Mouse (Mus musculus): ENCODE data around the gene Fgf22. TPM values are rescaled to one million over a fixed set of nuclear protein-coding genes. Genes with fewer than 3 reads are reported as not detected.

The Fgf22 gene
- polyA plus RNA-seq, 1 experiment, result not detected

- 72% methylated on average over 28 of the region's 28 CpGs for WGBS
- Histone ChIP-seq H3K27ac (ENCODE audit: control insufficient read depth, insufficient read depth, low read length) (no peak overlapping the region), H3K36me3 (ENCODE audit: control insufficient read depth, insufficient read depth, low read length) (no peaks in the 10 kb centered on the region), H3K4me3 (ENCODE audit: control insufficient read depth, insufficient read depth, low read length) (no peak overlapping the region), H3K27me3 (ENCODE audit: control insufficient read depth, insufficient read depth, low read length) (no peaks in the 10 kb centered on the region), H3K4me1 (replicated peaks; ENCODE audit: control insufficient read depth, insufficient read depth, low read length) (no peaks in the 10 kb centered on the region)
- no peak for DNase-seq
- TF ChIP-seq POLR2A (IDR thresholded peaks at IDR 0.05; ENCODE audit: control insufficient read depth, extremely low read depth, insufficient read depth, low read length, poor library complexity), result no peak
- no peak for TF ChIP-seq CTCF (IDR thresholded peaks at IDR 0.05; ENCODE audit: borderline replicate concordance, control insufficient read depth, extremely low read depth, insufficient read depth, low read length, poor library complexity)
Observed at GRCm38 (mm10) chr10:79728323-79729249, 26.3 kb upstream of the Fgf22 start.

GRCm38 (mm10) chr10:79729357-79729965, 25.4 kb upstream of the Fgf22 start:
- H3K4me1 ChIP-seq (replicated peaks; ENCODE audit: control insufficient read depth, insufficient read depth, low read length), result no peaks in the 10 kb centered on the region
- no peak overlapping the region for H3K4me3 ChIP-seq (ENCODE audit: control insufficient read depth, insufficient read depth, low read length)
- H3K36me3 ChIP-seq (ENCODE audit: control insufficient read depth, insufficient read depth, low read length), result no peaks in the 10 kb centered on the region
- 52% methylated on average over 13 of the region's 13 CpGs for WGBS
- no peak overlapping the region for H3K27ac ChIP-seq (ENCODE audit: control insufficient read depth, insufficient read depth, low read length)
- no peak for TF ChIP-seq CTCF (IDR thresholded peaks at IDR 0.05; ENCODE audit: borderline replicate concordance, control insufficient read depth, extremely low read depth, insufficient read depth, low read length, poor library complexity)
- TF ChIP-seq POLR2A (IDR thresholded peaks at IDR 0.05; ENCODE audit: control insufficient read depth, extremely low read depth, insufficient read depth, low read length, poor library complexity), result no peak
- no peaks in the 10 kb centered on the region for H3K27me3 ChIP-seq (ENCODE audit: control insufficient read depth, insufficient read depth, low read length)
- DNase-seq, result no peak

DNA sequence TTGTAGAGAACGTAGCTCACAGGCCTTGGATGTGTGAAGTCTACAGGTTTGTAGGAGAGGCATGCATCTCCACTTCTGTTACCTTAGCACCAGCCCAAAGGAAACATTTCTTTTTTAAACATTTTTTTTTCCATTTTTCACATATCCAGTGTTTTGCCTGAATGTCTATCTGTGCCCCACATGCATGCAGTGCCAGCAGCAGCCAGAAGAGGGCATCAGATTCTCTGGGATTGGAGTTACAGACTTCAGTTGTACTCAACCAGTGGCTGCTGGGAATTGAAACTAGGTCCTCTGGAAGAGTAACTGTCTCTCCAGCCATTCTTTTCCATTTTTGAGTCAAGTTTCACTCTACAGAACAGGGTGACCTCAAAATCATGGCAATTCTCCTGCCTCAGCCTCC, 22.4 kb upstream of the Fgf22 start:
- 100% methylated on average over 1 of the region's 1 CpGs for WGBS
- DNase-seq, result peak; percentile 68
- no peak for TF ChIP-seq CTCF (IDR thresholded peaks at IDR 0.05; ENCODE audit: borderline replicate concordance, control insufficient read depth, extremely low read depth, insufficient read depth, low read length, poor library complexity)
- TF ChIP-seq POLR2A (IDR thresholded peaks at IDR 0.05; ENCODE audit: control insufficient read depth, extremely low read depth, insufficient read depth, low read length, poor library complexity), result no peak
- peaks cover 21% of the 10 kb centered on the region for H3K36me3 ChIP-seq (ENCODE audit: control insufficient read depth, insufficient read depth, low read length)
- no peaks in the 10 kb centered on the region for H3K27me3 ChIP-seq (ENCODE audit: control insufficient read depth, insufficient read depth, low read length)
- no peak overlapping the region for H3K4me3 ChIP-seq (ENCODE audit: control insufficient read depth, insufficient read depth, low read length)
- no peaks in the 10 kb centered on the region for H3K4me1 ChIP-seq (replicated peaks; ENCODE audit: control insufficient read depth, insufficient read depth, low read length)
- H3K27ac ChIP-seq (ENCODE audit: control insufficient read depth, insufficient read depth, low read length), result no peak overlapping the region

GRCm38 (mm10) chr10:79733847-79734246, 21.0 kb upstream of the Fgf22 start:
- no peaks in the 10 kb centered on the region for H3K4me1 ChIP-seq (replicated peaks; ENCODE audit: control insufficient read depth, insufficient read depth, low read length)
- no peak overlapping the region for H3K27ac ChIP-seq (ENCODE audit: control insufficient read depth, insufficient read depth, low read length)
- H3K4me3 ChIP-seq (ENCODE audit: control insufficient read depth, insufficient read depth, low read length), result no peak overlapping the region
- H3K27me3 ChIP-seq (ENCODE audit: control insufficient read depth, insufficient read depth, low read length), result no peaks in the 10 kb centered on the region
- DNase-seq, result no peak
- H3K36me3 ChIP-seq (ENCODE audit: control insufficient read depth, insufficient read depth, low read length), result peaks cover 22% of the 10 kb centered on the region
- WGBS, result 98% methylated on average over 15 of the region's 15 CpGs
- TF ChIP-seq POLR2A (IDR thresholded peaks at IDR 0.05; ENCODE audit: control insufficient read depth, extremely low read depth, insufficient read depth, low read length, poor library complexity) (no peak), CTCF (IDR thresholded peaks at IDR 0.05; ENCODE audit: borderline replicate concordance, control insufficient read depth, extremely low read depth, insufficient read depth, low read length, poor library complexity) (no peak)

DNA sequence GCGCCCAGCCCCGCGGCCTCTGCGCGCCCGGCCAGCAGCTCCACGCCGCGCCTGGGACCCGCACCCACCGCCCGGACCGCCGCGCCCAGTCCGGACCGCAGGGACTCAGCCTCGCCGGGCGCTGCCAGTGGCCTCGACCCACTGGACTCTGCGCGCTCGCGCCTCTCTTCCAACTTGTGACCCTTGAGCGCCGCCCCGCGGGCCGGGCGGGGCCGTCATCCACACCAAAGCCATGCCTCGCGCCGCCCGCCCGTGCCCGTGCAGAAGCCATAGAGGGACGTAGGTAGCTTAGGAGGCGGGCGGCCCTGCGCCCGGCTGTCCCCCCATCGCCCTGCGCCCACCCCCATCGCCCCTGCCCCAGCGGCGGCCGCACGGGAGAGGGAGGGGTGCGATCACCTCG, 19.5 kb upstream of the Fgf22 start:
- WGBS, result 94% methylated on average over 51 of the region's 52 CpGs
- peaks cover 26% of the 10 kb centered on the region for H3K36me3 ChIP-seq (ENCODE audit: control insufficient read depth, insufficient read depth, low read length)

DNA sequence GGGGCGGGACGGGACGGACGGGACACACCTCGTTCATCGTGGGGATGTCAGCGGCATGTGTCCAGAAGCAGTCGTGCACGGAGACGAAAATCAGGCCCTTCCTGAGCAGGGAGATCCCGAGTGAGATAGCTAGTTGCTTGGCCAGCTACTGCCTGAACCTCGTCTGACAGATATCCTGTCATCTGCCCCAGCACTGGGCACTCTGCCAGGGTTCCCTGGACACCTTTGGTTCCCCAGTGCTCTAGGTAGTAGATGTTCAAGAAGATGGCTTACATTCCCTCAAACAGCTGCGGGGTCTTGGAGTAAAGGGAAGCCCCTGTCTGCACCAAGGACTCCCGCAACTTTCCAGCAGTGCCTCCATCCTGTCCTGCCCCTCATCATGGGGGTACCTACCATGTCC, 18.2 kb upstream of the Fgf22 start:
- Histone ChIP-seq H3K4me3 (ENCODE audit: control insufficient read depth, insufficient read depth, low read length) (no peak overlapping the region), H3K27me3 (ENCODE audit: control insufficient read depth, insufficient read depth, low read length) (no peaks in the 10 kb centered on the region), H3K36me3 (ENCODE audit: control insufficient read depth, insufficient read depth, low read length) (peaks cover 34% of the 10 kb centered on the region), H3K4me1 (replicated peaks; ENCODE audit: control insufficient read depth, insufficient read depth, low read length) (no peaks in the 10 kb centered on the region), H3K27ac (ENCODE audit: control insufficient read depth, insufficient read depth, low read length) (no peak overlapping the region)
- DNase-seq, result no peak
- 95% methylated on average over 14 of the region's 14 CpGs for WGBS
- TF ChIP-seq POLR2A (IDR thresholded peaks at IDR 0.05; ENCODE audit: control insufficient read depth, extremely low read depth, insufficient read depth, low read length, poor library complexity) (no peak), CTCF (IDR thresholded peaks at IDR 0.05; ENCODE audit: borderline replicate concordance, control insufficient read depth, extremely low read depth, insufficient read depth, low read length, poor library complexity) (no peak)

More for the DNA sequence above, 19.5 kb upstream of the Fgf22 start:
- Histone ChIP-seq H3K4me3 (ENCODE audit: control insufficient read depth, insufficient read depth, low read length) (no peak overlapping the region), H3K27ac (ENCODE audit: control insufficient read depth, insufficient read depth, low read length) (no peak overlapping the region), H3K4me1 (replicated peaks; ENCODE audit: control insufficient read depth, insufficient read depth, low read length) (no peaks in the 10 kb centered on the region), H3K27me3 (ENCODE audit: control insufficient read depth, insufficient read depth, low read length) (no peaks in the 10 kb centered on the region)
- DNase-seq, result no peak
- no peak for TF ChIP-seq CTCF (IDR thresholded peaks at IDR 0.05; ENCODE audit: borderline replicate concordance, control insufficient read depth, extremely low read depth, insufficient read depth, low read length, poor library complexity)
- no peak for TF ChIP-seq POLR2A (IDR thresholded peaks at IDR 0.05; ENCODE audit: control insufficient read depth, extremely low read depth, insufficient read depth, low read length, poor library complexity)

All from thymus, adult 2 months (tissue).